Mouse (Mus musculus) liver, adult 2 months (tissue): ENCODE measurements around the gene Spen.

Experiments
- CTCF ChIP-seq: fragments of 200-500 bp; IDR thresholded peaks from 2 replicates; pipeline ENCODE4 v1.5.1; 2011; ENCODE audit warnings: low read depth, low read length, control low read depth
- POLR2A ChIP-seq: fragments of 200-500 bp; IDR thresholded peaks from 2 replicates; pipeline ENCODE4 v1.6.1; 2011; ENCODE audit warnings: low read length, control low read depth; ENCODE audit not compliant: insufficient read depth; ENCODE audit errors: extremely low read depth

GRCm38 (mm10) chr4:141583919-141584318 is 45.5 kb upstream of the Spen start:
- TF ChIP-seq CTCF = no peak
- no peak for TF ChIP-seq POLR2A
